Mouse (Mus musculus) heart, postnatal 0 days (tissue): ENCODE data around the gene 1190002N15Rik.

ENCODE experiments used
- CTCF ChIP-seq: IDR thresholded peaks from 2 replicates; pipeline ENCODE4 v1.5.1; 2016; ENCODE audit warnings: antibody characterized with exemption, control low read depth, low read depth
- EP300 ChIP-seq: IDR thresholded peaks from 2 replicates; pipeline ENCODE4 v1.6.1; 2016; ENCODE audit warnings: antibody characterized with exemption, low read depth

DNA sequence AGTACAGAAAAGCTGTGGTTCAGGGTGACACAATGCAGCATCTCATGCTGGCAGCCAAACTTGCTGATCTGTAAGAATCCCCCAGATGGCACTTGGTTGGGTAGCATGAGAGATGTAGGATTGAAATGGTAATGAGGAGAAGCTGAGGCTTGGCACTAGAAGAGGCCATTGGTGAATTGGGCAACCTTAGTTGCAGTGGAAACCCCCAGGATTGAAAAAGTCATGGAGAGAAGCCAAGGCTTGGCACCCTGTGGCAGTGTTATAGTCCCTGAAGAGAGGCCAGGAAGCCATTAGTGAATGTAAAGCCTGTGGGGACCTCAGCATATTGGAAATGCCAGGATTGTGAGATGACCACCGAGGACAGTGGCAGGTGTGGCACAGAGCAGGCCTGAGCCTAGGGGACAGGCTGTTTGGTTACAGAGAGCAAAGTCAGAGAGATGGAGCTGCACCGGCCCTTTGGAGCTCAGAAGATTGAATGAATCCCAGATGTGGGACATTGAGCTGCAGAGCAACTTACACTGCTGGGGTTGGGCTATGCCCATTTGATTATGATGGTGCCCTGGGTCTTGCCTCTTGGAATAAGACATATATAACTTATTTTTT lies 12.7 kb upstream of the 1190002N15Rik start:
- TF ChIP-seq EP300 (no peak), CTCF (no peak)
